Comparison of ENCODE assay signal across 8 mouse cellular contexts in genomic region chr2:155135092-155135491, GRCm38 (mm10). TPM values are rescaled to one million over a fixed set of nuclear protein-coding genes. Genes with fewer than 3 reads are reported as not detected.
DNase-seq lines count a peak whose midpoint lies in the region; ATAC-seq lines count a peak whose summit lies in the region.

No protein-coding gene starts in this region.

- H3K4me1 ChIP-seq in forebrain, embryonic 12.5 days, result peaks cover 24% of the 10 kb centered on the region
- peaks cover 22% of the 10 kb centered on the region for H3K4me1 ChIP-seq in midbrain, embryonic 14.5 days (ENCODE audit: control insufficient read depth, insufficient read depth, low read length)

- peak; percentile 21 for DNase-seq in CD4-positive, CD25-positive, alpha-beta regulatory T cell, adult 2 months (ENCODE audit: low read depth, low spot score)
- peak; percentile 11 for DNase-seq in kidney, postnatal 14 days
- no peak for DNase-seq in midbrain, embryonic 14.5 days
- DNase-seq in gastrocnemius, postnatal 4 days (ENCODE audit: low spot score in 2 of 2), result no peak
- DNase-seq in cerebellum, adult 18-20 months, result no peak
- no peak for DNase-seq in thymus, postnatal 4 days

- peak overlapping the region; percentile 66 for H3K4me2 ChIP-seq in forebrain, embryonic 12.5 days
- peak overlapping the region; percentile 30 for H3K4me2 ChIP-seq in midbrain, embryonic 14.5 days (ENCODE audit: low read length)

- whole genome bisulfite sequencing in forebrain, embryonic 12.5 days, result 74% methylated on average over 4 of the region's 4 CpGs
- whole genome bisulfite sequencing in midbrain, embryonic 14.5 days, result 72% methylated on average over 4 of the region's 4 CpGs

- 0 out of 2 replicates have a peak overlapping the region, but pooled peaks have one; percentile 4 for H3K4me3 ChIP-seq in forebrain, embryonic 12.5 days (replicated peaks)
- H3K4me3 ChIP-seq in midbrain, embryonic 14.5 days (replicated peaks; ENCODE audit: low read depth, low read length), result 0 out of 2 replicates have a peak overlapping the region, but pooled peaks have one; percentile 3

- H3K9ac ChIP-seq in forebrain, embryonic 12.5 days, result no peak overlapping the region
- no peak overlapping the region for H3K9ac ChIP-seq in midbrain, embryonic 14.5 days (replicated peaks; ENCODE audit: low read length)

- H3K36me3 ChIP-seq in forebrain, embryonic 12.5 days (replicated peaks), result peaks cover 25% of the 10 kb centered on the region
- H3K36me3 ChIP-seq in midbrain, embryonic 14.5 days (ENCODE audit: control insufficient read depth, insufficient read depth, low read length), result peaks cover 21% of the 10 kb centered on the region

- H3K27ac ChIP-seq in forebrain, embryonic 12.5 days, result no peak overlapping the region
- H3K27ac ChIP-seq in midbrain, embryonic 14.5 days (replicated peaks; ENCODE audit: low read depth, low read length), result no peak overlapping the region

- no peaks in the 10 kb centered on the region for H3K27me3 ChIP-seq in forebrain, embryonic 12.5 days
- no peaks in the 10 kb centered on the region for H3K27me3 ChIP-seq in midbrain, embryonic 14.5 days (ENCODE audit: control insufficient read depth, insufficient read depth, low read length)

- no peaks in the 10 kb centered on the region for H3K9me3 ChIP-seq in forebrain, embryonic 12.5 days
- H3K9me3 ChIP-seq in midbrain, embryonic 14.5 days (ENCODE audit: control insufficient read depth, low read length), result no peaks in the 10 kb centered on the region

- ATAC-seq in CD4-positive, CD25-positive, alpha-beta regulatory T cell, adult 4 months, result no peak
- ATAC-seq in forebrain, embryonic 12.5 days (ENCODE audit: low FRiP score), result no peak
- ATAC-seq in midbrain, embryonic 14.5 days (ENCODE audit: low FRiP score, low TSS enrichment), result no peak

RNA-seq across cellular contexts. Expression of gene Itch, which starts 1.8 kb away (rescaled TPM):
- 10 to 100 TPM; 59.5 to 81.1 TPM for polyA plus RNA-seq in CD4-positive, CD25-positive, alpha-beta regulatory T cell, adult 4 months (2017; shearing (Covaris generic))
- polyA plus RNA-seq in forebrain, embryonic 12.5 days (2016; fragmentation: Nextera tagmentation; extraction: Ambion mirVana), result 62.8 and 69.2 TPM in 2 replicates
- polyA plus RNA-seq in midbrain, embryonic 14.5 days (2014; fragmentation: Nextera tagmentation; extraction: Ambion mirVana), result 31.2 and 42.9 TPM in 2 replicates
- 10 to 100 TPM; 36.0 to 39.2 TPM for total RNA-seq in gastrocnemius, postnatal 4 days (2021)

Comparison
In these comparisons a context has a peak if more than half of its experiments do, and no peak if none do; other contexts are left out.
1. DNase-seq: peak in CD4-positive, CD25-positive, alpha-beta regulatory T cell, adult 2 months (single experiment) and kidney, postnatal 14 days (single experiment); none in midbrain, embryonic 14.5 days (single experiment), gastrocnemius, postnatal 4 days (0 of 2), cerebellum, adult 18-20 months (0 of 2) and thymus, postnatal 4 days (single experiment).